Mouse (Mus musculus): ENCODE results near the gene Nxnl1.

- no peak for TF ChIP-seq CTCF (conservative IDR thresholded peaks at IDR 0.05; ENCODE audit: low read length)
- TF ChIP-seq NANOG (IDR thresholded peaks at IDR 0.05; ENCODE audit: borderline replicate concordance, low read length) = no peak
These were observed 2.1 kb upstream of the Nxnl1 start, which contains the start of gene Slc27a1 for GRCm38 (mm10) chr8:71568387-71568937.
